Mouse (Mus musculus): Measurements from ENCODE around the gene Bphl. TPM values are rescaled to one million over a fixed set of nuclear protein-coding genes. Genes with fewer than 3 reads are reported as not detected.

The Bphl gene
- total RNA-seq (2021): 10 to 100 TPM; 28.5 to 29.2 TPM

DNA sequence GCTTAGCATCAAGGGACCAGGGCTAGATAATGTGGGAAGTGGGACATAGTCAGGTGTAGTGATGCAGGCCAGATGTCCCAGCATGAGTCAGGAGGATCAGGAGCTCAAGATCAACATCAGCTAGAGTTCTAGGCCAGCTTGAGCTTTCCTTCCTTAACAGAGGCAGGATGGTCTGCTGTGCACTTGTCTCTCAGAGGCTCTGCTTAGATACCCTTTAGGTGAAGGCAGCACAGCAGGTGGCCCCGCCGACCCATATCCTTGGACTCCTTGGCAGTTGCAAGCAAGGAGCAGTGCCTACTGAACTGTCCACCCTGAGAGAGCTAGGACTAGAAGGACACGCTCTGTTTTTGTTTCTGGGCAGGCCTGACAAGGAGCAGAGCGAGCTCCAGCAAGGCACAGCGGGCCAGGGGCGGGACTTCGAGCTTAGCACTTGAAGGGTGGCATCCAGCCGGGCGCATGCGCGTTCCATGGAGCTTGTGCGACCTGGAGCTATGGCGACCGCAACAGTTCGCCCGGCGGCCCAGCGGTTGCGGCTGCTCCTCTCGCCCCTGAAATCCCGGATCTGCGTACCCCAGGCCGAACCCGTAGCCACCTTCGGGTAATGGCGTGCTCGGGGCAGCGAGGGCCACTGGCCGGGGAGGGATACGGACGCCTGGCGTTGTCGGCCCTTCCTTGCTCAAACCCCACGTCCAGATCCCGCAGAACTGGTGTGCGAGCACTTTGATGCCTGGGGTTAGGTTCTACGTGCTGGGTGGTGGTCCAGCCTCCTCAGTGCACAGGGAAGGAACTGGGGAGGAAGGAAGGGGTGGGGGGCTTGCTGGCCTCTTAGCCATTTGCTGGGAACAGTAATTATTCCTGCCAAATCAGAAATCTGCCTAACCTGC lies at the start of gene Bphl:
Bphl (plus strand) TSS at position 426 of the 884 bp plus-strand sequence.
- DNase-seq: peak; percentile 93

DNA sequence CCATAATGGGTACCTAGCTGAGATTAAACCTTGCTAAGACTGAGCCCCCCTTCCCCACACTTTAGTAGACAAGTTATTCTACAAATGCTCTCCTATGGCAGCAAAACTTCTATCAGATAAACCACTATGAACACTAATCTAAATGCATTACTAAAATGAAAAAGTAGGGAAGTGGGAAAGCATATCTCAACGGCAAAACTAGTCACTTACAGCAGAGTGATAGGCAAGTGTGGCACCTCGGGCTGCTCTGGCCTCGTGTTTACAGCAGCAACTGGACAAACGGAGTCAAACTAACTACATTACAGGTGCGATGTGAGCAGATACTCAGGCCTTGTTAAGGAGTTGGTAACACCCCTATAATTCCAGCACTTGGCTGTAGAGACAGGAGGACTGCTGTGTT lies 47.8 kb upstream of the Bphl start:
- no peak for DNase-seq

DNA sequence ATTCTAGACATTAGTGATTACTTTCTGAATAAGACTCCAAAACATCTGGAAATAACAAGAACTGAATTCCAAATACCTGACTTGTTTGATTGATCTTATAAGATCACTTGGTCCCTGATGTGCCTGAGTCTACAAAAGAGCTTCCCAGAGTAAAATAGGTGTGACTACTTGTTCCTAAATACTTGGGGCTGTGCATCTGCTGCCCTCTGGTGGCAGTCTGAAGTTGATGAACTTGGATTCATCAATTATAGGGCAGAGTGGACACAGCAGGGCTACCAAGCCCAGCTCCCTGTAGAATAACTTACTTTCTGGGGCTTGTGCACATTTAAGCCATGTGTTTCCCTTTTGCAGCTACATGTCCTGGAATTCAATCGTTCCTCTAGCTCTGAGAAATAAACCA lies 42.2 kb upstream of the Bphl start:
- peak; percentile 80 for DNase-seq

DNA sequence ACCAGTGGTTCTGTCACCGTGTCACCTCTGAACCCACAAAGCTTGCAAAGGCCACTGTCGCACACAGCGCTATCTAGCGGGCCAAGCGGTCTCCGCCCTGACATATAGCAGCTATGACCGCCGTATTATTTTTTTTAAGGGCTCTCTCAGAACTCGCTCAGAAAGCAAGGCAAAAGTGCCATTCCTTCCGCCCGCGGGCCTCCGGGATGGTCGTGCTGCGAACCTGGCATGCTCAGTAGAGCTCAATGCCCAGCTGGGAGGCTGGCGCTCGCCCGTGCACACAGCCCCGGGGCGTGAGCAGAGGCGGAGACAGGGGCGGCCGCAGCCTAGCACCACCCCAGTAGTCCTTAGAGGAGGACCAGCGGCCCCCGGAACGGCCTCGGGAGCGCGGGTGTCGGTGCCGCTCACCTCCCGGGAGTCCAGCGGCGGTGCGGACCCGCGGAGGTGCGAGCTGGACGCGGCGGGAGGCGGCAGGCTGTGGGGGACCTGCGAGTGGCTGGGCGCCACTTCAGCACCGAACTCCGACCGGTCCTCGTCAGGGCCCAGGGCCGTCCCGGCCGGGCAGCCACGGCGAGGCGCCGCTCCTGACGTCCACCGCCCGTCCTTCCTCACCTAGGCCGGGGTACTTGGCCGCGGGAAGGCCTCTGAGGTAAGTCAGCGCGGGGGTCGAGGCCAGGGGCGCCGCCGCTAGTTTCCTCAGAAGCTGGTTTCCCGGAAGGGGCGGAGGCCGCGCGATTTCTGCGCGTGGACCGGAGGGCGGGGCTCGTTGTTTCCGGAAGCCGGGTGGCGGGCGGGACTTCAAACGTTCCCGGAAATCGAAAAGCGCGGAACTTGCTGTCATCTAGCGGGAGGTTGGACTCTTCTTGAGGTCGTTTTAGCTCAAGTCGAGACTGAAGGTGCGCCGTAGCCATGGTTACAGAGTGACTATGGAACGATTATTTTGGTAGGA lies 35.1 kb upstream of the Bphl start, which contains the start of the genes Ripk1 and Serpinb6a:
Ripk1 (plus strand) TSS at position 306 of the 949 bp plus-strand sequence.
Serpinb6a (minus strand) TSS at position 737 of the 949 bp plus-strand sequence.
- DNase-seq: peak; percentile 93

DNA sequence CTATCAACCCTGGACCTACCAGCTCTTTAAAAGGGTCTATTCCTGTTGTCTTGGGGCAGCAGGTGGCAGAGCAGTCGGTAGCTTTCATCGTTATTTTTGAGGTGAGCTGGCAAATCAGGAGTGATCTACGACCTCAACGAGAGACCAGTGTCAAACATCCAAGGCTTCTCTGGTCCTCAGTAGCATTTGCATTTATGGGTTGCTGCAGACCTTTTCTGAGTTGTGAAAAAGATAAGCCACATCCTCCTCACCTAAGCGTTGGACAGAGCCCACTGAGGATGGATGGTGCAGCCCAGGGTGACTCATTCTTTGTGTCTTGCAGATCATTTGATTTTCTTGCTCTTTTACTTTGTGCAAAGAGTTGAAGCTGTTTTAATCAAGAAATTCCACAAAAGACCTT lies 34.3 kb upstream of the Bphl start:
- no peak for DNase-seq

DNA sequence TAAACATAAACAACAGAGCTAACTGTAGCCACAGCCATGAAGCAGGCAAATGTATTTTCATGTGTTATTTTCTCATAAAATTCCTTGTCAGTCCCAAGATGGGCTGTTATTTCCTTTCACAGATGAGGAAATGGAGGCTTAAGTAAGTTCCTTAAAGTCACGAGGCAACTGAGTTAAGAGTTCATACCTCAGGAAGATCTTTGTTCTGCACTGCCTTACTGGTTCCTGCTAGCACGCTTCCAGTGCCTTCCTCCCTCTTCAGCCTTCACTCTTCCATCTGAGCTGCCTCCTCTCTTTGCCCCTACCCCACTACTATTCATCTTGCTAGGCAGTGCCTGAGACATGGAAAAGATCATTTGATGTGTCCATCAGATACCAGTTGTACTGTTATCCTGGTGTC lies 30.2 kb upstream of the Bphl start:
- DNase-seq: no peak

DNA sequence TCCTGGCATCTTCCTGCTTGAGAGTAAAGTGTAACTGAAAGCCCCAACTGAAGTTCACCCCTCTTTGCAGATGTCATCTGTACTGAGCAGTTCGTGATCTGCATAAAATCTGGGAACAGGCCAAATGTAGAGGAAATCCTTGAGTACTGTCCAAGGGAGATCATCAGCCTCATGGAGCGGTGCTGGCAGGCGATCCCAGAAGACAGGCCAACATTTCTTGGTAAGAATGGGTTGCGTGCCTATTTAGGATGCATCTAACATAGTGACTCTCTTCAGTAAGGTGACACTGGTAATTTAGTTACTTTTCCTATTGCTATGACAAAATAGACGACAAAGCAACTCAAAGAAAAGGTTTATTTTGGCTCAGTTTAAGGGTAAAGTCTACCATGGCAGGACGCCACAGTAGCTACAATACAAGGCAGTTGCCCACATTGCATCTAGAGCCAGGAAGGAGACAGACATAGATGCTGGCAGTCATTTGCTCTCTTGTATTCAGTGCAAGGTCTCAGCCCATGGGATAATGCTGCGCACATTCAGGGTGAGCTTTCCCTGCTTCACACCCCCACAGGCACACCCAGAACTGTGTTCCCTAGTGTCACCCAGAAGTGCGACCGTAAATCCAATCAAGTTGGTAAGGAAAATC lies 20.3 kb upstream of the Bphl start:
- DNase-seq: no peak

DNA sequence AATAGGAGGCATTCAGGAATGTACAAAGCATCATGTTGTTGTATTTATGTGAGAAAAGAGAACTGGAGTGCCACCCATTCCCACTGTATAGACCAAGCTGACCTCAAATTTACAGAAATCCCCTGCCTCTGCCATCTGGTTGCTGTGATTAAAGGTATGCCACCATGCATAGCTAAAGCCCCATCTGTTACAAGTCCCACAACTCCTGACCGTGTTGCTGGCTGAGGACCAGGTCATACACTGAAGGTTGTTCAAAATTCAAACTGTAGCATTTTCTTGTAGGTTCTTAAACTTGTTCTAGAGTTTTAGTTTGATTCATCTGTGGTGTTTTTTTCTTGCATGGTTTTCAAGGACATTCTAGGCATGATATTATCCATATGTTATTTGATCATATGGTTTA lies 18.9 kb upstream of the Bphl start:
- no peak for DNase-seq

DNA sequence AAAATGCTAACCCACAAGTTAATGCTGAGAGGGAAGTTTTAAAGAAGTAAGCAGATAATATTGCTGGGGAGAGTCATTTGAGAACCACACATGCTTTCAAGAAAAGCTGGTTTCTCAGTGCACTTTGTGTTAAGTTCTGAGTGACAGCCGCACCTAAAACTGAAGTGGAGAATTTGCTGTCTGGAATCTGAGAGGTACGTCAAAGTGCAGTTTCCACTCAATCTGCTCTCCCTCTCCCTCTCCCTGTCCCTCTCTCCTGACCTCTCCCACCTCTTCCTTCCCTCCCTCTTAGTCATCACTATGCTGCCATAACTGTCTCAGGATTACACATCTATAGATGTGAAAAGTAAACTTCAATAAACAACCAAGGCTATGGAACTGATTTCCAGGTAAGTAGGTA lies 15.4 kb upstream of the Bphl start:
- no peak for DNase-seq

DNA sequence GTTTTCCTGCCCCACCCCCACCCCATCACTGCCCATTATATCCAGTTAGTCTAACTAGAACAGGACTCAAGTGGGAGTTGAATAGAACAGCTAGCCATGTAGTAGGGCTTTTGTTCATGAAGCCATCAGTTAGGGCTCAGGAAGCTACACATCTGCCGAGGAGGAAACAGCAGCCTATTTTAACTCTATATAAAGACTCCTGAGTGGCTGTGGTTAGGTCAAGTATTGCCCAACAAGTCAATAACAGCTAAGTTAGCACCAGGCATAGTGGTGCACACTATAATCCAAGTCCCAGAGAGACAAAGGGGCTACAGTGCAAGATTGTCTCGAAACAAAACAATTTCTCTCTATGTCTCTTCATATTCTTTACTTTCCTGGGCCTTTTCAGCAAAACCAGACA lies 5.4 kb upstream of the Bphl start:
- DNase-seq: no peak

DNA sequence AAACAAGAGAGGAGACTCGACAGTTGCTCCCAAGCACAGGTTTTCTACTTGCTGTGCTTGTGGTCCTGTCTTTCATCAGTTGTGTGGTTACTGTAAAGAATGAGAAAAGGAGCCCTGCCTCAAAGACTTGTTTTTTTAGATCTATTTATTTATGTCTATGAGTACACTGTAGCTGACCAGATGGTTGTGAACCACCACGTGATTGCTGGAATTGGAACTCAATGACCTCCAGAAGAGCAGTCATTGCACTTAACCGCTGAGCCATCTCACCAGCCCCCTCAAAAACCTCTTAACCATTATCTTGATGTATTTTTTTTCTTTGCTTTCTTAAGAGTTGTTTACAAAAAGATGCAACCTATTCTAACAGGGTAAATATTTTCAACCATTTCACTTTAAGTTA lies 2.0 kb upstream of the Bphl start:
- no peak for DNase-seq

DNA sequence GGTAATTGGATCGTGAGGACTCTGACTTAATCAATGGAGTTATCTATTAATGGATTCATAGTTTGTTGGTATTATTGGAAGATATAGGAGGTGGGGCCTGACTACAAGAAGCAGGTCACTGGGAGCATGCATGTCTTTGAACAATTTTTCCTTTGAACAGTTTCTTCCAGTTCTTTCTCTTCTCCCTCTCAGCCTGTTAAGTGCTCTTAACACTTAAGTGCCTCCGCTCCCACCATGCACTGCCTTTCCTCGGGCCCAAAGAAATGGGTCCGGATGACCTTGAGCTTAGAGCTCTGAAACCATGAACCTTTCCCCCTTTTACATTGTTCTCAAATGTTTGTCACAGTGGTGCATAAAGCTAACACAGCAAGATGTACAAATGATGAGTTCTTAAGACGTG lies 671 bp upstream of the Bphl start:
- no peak for DNase-seq

DNA sequence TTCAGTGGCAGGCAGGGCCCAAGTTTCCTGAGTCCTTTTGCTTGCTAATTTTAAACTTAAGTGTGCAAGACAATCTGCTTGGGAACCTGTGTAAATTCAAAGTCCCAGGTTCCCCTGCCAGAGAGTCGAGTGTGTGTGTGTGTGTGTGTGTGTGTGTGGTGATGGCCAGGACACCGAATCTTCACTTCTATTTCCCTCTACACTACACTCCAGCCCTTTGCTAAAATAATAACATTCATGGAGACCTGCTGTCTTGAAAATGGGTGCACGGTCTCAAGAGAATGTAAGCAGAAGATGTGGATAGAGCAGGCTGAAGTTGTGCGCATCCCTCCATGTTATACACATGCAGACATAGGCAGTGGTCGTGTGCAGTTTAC lies 647 bp downstream of the Bphl start:
- DNase-seq: no peak

DNA sequence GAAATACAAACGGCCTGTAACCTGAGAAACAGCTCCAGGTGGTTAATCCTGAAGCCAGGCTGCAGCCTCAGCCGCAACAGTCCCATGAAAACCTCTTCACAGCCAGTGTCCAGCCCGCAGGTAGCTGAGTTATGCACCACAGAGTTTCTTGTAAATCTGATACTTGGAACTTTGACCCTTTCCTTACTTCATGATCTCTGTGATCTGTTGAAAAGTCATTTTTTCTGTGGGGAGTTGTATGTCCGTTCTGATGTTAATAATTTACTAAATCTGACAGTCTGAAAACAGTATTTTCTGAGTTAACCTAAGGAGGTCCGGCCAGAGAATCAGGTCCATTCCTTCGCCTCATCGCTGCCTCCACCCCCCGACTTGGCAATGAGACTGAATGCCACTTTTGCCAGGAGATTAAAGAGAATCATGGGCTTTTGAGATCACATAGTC lies 1.5 kb downstream of the Bphl start:
- DNase-seq: no peak

DNA sequence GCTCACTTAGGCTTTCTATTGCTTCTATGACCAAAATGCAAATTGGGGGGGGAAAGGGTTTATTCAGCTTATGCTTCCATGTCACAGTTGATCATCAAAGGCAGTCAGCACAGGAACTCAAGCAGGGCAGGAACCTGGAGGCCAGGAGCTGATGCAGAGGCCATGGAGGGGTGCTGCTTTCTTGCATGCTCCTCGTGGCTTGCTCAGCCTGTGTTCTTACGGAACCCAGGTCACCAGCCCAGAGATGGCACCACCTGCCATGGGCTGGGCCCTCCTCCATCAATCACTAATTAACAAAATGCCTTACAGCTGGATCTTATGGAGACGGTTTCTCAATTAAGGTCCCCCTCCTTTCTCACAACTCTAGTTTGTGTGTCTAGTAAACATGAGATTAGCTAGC lies 2.7 kb downstream of the Bphl start:
- DNase-seq: no peak

DNA sequence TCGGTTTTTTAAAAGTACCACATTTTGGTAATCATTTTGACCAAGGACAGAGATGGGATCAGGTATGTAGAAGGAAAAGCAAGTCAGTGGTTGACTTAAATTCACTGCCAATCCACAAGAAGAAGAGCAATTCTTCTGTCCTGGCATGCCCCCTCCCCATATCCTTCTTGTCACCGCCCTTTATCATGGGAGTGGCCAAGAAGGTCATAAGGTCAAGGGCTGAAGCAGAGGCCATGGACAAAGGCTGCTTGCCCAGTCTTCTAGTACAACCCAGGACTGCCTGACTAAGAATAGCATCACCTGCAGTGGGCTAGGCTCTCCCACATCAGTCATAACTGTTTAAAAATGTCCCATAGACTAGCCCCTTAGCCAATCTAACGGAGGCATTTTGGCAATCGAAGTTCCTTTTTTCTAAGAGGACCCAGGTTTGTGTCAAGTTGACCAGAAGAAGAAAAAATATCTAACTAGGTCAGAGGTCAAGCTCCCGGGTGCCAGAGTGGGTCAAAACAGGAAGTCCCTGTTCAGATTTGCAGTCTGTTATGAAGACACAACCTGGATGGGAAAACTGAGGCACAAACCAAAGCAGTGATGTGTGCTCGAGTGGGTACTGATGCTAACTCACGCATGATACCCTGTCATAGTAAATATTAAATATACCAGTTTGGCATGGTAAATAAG lies 6.5 kb downstream of the Bphl start:
- no peak for DNase-seq

DNA sequence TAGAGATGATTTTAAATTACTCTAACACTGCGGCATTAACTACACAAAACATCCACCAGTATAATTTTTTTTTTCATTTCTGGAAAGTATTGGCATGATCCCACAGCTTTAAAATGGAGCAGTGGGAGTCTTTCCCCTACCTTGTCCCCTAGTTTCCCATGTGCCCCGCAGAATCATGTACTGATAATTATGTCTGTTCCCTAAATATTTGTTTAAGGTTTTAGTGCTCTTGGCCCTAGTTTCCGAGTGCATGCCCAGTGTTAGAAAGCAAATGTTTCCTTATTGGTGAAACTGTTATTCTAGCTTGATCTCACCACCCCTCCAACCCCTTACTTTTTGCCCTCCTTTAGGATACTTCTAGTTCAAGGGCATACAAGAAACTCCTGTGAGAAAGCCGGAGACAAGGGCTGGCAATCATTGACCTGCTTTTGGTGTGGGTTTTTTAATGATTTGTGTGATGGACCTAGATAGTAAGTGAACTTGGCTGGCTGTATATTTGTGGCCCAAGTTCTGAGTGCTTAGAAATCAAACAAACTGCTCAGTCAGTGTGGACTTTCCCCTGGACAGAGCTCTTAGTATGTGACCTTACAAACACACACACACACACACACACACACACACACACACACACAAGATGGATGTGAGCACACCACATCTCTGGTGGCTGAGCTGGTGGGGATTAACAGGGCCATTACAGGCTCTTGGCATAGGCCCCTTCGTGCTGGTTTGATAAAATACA lies 8.3 kb downstream of the Bphl start:
- DNase-seq: no peak

DNA sequence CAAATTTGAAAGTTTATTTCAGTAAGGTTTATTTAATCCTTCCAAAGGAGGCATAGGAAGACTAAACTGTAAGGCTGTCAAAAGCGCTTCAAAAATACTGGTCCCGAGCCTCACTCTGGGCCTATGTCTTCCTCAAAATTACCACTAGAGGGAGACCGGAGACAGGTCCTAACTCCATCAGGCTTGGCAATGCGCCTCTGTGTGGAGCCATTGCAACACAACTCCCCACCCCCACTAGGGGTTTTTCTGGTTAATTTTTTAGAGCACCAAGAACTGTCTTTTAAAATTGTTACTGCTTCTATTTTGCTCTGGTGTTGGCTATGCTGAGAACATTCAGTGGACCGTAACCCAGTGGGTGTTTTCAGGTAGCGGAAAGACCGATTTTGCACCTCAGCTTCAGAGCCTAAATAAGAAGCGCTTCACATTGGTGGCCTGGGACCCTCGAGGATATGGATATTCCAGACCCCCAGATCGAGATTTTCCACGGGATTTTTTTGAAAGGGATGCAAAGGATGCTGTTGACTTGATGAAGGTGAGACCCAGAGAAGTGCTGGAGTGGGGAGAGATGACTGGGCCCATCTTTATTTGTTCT lies 9.1 kb downstream of the Bphl start:
- peak; percentile 88 for DNase-seq

DNA sequence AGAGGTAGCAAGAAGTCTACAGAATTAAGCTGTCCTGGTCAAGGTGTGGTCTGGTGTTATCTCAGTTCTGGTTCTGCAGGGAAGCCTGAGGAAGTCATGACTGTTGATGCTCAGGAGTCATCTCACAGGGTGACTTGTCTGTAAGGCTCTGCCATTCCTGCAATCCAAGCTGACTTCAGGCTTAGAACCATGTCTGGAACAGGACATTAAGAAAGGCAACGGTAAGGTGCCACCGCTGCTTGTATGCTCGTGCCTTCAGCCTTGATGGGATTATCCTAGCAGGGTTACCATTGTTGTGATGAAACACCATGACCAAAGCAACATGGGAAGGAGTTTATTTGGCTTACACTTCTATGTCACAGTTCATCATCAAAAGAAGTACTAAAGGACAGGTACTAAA lies 10.1 kb downstream of the Bphl start:
- DNase-seq: no peak

DNA sequence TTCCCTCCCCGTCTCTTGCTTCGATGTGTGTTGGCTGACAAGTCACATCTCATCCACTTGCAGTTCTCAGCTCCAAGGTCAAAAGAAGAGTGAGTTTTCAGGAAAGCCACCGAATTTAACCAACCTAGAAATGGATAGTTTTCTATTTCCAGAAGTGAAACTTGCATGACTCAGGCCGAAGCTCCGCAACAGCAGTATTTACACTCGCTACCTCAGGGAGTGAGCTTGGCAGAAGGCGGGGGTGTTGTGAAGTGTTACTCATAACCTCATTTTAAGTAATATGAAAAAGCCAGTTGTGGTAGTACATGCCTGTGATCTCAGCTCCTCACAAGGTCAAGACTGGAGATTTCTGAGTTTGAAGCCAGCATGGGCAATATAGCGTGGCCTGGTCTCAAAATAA lies 13.1 kb downstream of the Bphl start:
- DNase-seq: no peak

DNA sequence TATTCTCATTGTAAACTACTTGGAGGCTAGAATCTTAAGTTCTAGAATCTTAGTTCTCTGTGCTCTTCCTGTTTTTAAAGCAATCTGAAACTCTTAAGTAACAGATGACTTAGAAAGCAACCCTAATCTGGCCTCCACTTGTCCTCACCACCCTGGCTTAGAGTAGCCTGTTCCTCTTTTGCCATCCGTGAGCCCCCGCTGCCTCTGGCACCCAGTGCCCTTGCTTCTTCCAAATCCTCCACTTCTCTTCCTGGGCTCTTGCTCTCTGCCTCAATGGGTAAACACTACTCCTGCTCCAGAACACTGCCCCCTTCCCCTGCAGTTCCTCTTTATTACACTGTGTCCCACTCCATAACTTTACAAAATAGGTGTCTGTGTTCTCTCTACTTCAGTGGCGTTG lies 14.3 kb downstream of the Bphl start:
- DNase-seq: no peak

Measured in heart, postnatal 4 days (tissue).